Mouse (Mus musculus): ENCODE data around the gene C2cd3. TPM values are rescaled to one million over a fixed set of nuclear protein-coding genes. Genes with fewer than 3 reads are reported as not detected.

C2cd3 gene
- polyA plus RNA-seq, 1 experiment: 39.7 TPM

DNA sequence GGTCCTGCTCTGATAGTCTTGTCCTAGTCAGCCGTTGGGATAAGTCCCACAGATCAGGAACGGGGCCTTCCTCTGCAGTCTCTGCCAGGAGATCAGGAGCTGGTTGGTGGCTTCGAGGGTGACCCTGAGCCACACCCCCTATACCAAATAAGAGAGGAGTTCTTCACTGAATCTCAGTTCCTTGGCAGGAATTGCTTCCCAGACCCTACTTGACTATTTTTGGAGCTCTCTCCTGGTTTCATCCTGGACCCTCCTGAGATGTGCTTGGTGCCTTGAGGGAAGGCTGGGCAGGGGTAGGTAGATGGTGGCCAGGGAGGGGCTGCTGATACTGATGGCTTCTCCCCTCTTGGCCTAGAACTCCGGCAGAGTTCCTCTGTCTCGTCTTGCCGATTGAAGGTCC lies 124.3 kb downstream of the C2cd3 start:
- Histone ChIP-seq H3K36me3 (ENCODE audit: control insufficient read depth, insufficient read depth, low read length) (no peaks in the 10 kb centered on the region), H3K4me1 (ENCODE audit: control insufficient read depth, insufficient read depth, low read length) (peaks cover 17% of the 10 kb centered on the region), H3K27me3 (ENCODE audit: control insufficient read depth, insufficient read depth, low read length) (no peaks in the 10 kb centered on the region; the same call in 1 of the 2 replicates), H3K4me3 (ENCODE audit: control insufficient read depth, low read depth, low read length) (no peak overlapping the region), H3K27ac (ENCODE audit: control insufficient read depth, insufficient read depth, low read depth, low read length) (peak overlapping the region; percentile 82)
- TF ChIP-seq CTCF (IDR thresholded peaks at IDR 0.05; ENCODE audit: control insufficient read depth, insufficient read depth, insufficient replicate concordance, low read depth, low read length) (no peak), POLR2A (IDR thresholded peaks at IDR 0.05; ENCODE audit: control insufficient read depth, low read depth, low read length) (no peak)

DNA sequence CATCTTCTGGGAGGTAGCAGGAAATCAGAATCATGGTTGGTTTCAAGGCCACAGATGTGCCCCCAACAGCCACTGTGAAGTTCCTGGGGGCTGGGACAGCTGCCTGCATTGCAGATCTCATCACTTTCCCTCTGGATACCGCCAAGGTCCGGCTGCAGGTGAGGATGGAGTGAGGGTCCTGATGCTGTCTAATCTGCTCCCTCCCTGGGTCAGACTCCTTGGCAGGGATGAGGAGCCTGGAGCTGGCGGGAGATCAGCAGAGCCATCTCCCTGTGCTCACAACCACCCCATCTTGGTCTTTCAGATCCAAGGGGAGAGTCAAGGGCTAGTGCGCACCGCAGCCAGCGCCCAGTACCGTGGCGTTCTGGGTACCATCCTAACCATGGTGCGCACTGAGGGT lies 124.8 kb downstream of the C2cd3 start:
- Histone ChIP-seq H3K27me3 (ENCODE audit: control insufficient read depth, insufficient read depth, low read length) (no peaks in the 10 kb centered on the region; the same call in 1 of the 2 replicates), H3K4me3 (ENCODE audit: control insufficient read depth, low read depth, low read length) (no peak overlapping the region), H3K4me1 (ENCODE audit: control insufficient read depth, insufficient read depth, low read length) (peaks cover 17% of the 10 kb centered on the region), H3K36me3 (ENCODE audit: control insufficient read depth, insufficient read depth, low read length) (no peaks in the 10 kb centered on the region), H3K27ac (ENCODE audit: control insufficient read depth, insufficient read depth, low read depth, low read length) (no peak overlapping the region)
- TF ChIP-seq CTCF (IDR thresholded peaks at IDR 0.05; ENCODE audit: control insufficient read depth, insufficient read depth, insufficient replicate concordance, low read depth, low read length): no peak
- peak; percentile 32; the same call in 1 of the 2 replicates for TF ChIP-seq POLR2A (IDR thresholded peaks at IDR 0.05; ENCODE audit: control insufficient read depth, low read depth, low read length)

DNA sequence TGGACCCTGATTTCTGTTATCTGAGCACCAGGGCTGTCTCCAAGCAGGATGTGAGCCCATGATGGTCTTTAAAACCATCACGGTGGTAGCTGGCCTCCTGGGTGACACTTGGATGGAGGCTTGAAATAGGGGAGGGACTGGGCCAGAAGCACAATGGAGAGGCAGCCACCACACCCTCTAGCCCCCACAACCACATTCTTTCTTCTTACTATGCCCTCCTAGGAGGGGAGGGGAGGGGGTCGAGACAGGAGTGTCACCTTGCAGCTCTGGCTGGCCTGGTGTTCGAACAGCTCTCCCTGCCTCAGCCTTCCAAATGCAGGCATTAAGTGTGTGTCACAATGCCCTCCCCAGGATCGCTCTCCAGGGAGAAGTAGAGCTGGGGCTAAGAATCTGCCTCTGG lies 125.4 kb downstream of the C2cd3 start:
- Histone ChIP-seq H3K36me3 (ENCODE audit: control insufficient read depth, insufficient read depth, low read length) (no peaks in the 10 kb centered on the region), H3K4me3 (ENCODE audit: control insufficient read depth, low read depth, low read length) (no peak overlapping the region), H3K4me1 (ENCODE audit: control insufficient read depth, insufficient read depth, low read length) (peaks cover 14% of the 10 kb centered on the region), H3K27ac (ENCODE audit: control insufficient read depth, insufficient read depth, low read depth, low read length) (no peak overlapping the region), H3K27me3 (ENCODE audit: control insufficient read depth, insufficient read depth, low read length) (no peaks in the 10 kb centered on the region; the same call in 1 of the 2 replicates)
- TF ChIP-seq CTCF (IDR thresholded peaks at IDR 0.05; ENCODE audit: control insufficient read depth, insufficient read depth, insufficient replicate concordance, low read depth, low read length): no peak
- TF ChIP-seq POLR2A (IDR thresholded peaks at IDR 0.05; ENCODE audit: control insufficient read depth, low read depth, low read length): no peak

DNA sequence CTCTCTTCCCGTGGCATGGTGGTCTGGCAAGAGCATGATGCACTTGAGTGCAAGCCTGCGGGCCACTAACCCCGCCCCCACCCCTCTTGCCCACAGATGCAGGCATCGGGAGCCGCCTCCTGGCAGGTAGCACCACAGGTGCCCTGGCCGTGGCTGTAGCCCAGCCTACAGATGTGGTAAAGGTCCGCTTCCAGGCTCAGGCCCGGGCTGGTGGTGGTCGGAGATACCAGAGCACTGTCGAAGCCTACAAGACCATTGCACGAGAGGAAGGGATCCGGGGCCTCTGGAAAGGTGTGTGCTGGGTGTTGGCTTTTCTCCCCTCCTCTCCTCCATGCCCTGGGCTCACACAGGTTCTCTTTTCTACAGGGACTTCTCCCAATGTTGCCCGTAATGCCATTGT lies 125.9 kb downstream of the C2cd3 start:
- H3K27me3 ChIP-seq (ENCODE audit: control insufficient read depth, insufficient read depth, low read length): no peaks in the 10 kb centered on the region
- H3K27ac ChIP-seq (ENCODE audit: control insufficient read depth, insufficient read depth, low read depth, low read length): no peak overlapping the region
- no peak overlapping the region for H3K4me3 ChIP-seq (ENCODE audit: control insufficient read depth, low read depth, low read length)
- peaks cover 9% of the 10 kb centered on the region for H3K4me1 ChIP-seq (ENCODE audit: control insufficient read depth, insufficient read depth, low read length)
- TF ChIP-seq POLR2A (IDR thresholded peaks at IDR 0.05; ENCODE audit: control insufficient read depth, low read depth, low read length): no peak
- H3K36me3 ChIP-seq (ENCODE audit: control insufficient read depth, insufficient read depth, low read length): no peaks in the 10 kb centered on the region

DNA sequence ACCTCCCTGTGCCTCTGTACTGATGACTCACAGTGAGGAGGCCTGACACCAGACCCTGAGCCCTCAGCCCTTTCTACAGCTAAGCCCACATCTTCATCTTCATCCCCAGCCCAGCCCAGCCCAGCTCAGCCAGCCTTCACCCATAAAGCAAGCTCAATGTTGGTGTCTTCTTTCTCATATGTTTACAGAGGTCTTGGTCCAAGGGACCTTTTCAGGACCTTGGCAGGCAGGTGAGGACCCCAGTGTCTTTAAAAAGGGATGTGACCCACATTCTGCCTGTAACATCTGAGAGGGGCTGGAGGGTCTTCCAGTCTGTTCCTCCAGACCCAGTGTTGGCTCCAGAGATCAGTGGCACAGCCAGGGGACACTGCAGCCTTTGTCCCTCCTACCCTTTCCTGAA lies 127.4 kb downstream of the C2cd3 start:
- Histone ChIP-seq H3K27ac (ENCODE audit: control insufficient read depth, insufficient read depth, low read depth, low read length) (no peak overlapping the region), H3K4me3 (ENCODE audit: control insufficient read depth, low read depth, low read length) (no peak overlapping the region), H3K36me3 (ENCODE audit: control insufficient read depth, insufficient read depth, low read length) (no peaks in the 10 kb centered on the region), H3K27me3 (ENCODE audit: control insufficient read depth, insufficient read depth, low read length) (no peaks in the 10 kb centered on the region), H3K4me1 (ENCODE audit: control insufficient read depth, insufficient read depth, low read length) (peaks cover 5% of the 10 kb centered on the region)
- no peak for TF ChIP-seq CTCF (IDR thresholded peaks at IDR 0.05; ENCODE audit: control insufficient read depth, insufficient read depth, insufficient replicate concordance, low read depth, low read length)
- no peak for TF ChIP-seq POLR2A (IDR thresholded peaks at IDR 0.05; ENCODE audit: control insufficient read depth, low read depth, low read length)

DNA sequence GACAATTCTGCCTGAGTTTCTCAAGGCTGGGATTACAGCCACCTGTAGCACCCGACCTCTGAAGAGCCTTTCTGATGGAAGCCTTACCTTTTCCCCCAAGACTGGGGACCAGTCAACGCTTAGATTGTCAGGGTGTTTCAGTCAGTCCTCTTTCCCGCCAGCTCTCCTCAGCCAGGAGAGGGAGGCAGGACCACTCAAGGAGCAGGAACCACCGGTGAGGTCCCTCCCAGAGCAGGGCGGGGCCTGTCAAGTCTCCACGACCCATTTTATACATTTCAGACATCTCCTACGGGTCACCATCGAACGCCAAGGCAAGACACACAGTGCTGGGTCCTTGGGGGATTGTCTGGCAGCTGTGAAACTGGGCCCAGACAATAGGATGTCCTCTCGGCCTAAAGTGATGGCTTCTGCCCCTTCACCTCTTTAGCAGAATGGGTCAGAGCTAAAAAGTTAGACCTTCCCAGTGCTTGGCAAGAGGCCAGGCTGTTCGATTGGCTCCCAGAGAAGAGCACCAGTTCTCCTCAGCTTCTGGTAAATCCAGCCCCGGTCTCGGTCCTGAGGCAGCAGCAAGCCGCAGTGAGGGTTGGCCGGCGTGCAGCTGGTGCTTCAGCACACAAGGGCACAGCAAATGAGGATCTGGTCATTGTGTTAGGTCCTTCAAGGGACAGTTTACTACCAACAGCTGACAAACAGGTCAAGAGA lies 128.4 kb downstream of the C2cd3 start:
- peaks cover 5% of the 10 kb centered on the region for H3K4me1 ChIP-seq (ENCODE audit: control insufficient read depth, insufficient read depth, low read length)
- no peak overlapping the region; the same call in 1 of the 2 replicates for H3K27ac ChIP-seq (ENCODE audit: control insufficient read depth, insufficient read depth, low read depth, low read length)
- no peaks in the 10 kb centered on the region for H3K36me3 ChIP-seq (ENCODE audit: control insufficient read depth, insufficient read depth, low read length)
- no peak; the same call in 1 of the 2 replicates for TF ChIP-seq POLR2A (IDR thresholded peaks at IDR 0.05; ENCODE audit: control insufficient read depth, low read depth, low read length)
- no peak for TF ChIP-seq CTCF (IDR thresholded peaks at IDR 0.05; ENCODE audit: control insufficient read depth, insufficient read depth, insufficient replicate concordance, low read depth, low read length)
- H3K27me3 ChIP-seq (ENCODE audit: control insufficient read depth, insufficient read depth, low read length): no peaks in the 10 kb centered on the region
- H3K4me3 ChIP-seq (ENCODE audit: control insufficient read depth, low read depth, low read length): no peak overlapping the region

- H3K4me1 ChIP-seq (ENCODE audit: control insufficient read depth, insufficient read depth, low read length): peaks cover 2% of the 10 kb centered on the region
- H3K4me3 ChIP-seq (ENCODE audit: control insufficient read depth, low read depth, low read length): no peak overlapping the region
- no peaks in the 10 kb centered on the region for H3K27me3 ChIP-seq (ENCODE audit: control insufficient read depth, insufficient read depth, low read length)
- H3K36me3 ChIP-seq (ENCODE audit: control insufficient read depth, insufficient read depth, low read length): no peaks in the 10 kb centered on the region
- H3K27ac ChIP-seq (ENCODE audit: control insufficient read depth, insufficient read depth, low read depth, low read length): no peak overlapping the region
- no peak for TF ChIP-seq CTCF (IDR thresholded peaks at IDR 0.05; ENCODE audit: control insufficient read depth, insufficient read depth, insufficient replicate concordance, low read depth, low read length)
- TF ChIP-seq POLR2A (IDR thresholded peaks at IDR 0.05; ENCODE audit: control insufficient read depth, low read depth, low read length): no peak; the same call in 1 of the 2 replicates
These were observed 129.2 kb downstream of the C2cd3 start for GRCm38 (mm10) chr7:100501027-100501843.
